9 mouse cellular contexts compared by ENCODE assay signal in the genomic region with DNA sequence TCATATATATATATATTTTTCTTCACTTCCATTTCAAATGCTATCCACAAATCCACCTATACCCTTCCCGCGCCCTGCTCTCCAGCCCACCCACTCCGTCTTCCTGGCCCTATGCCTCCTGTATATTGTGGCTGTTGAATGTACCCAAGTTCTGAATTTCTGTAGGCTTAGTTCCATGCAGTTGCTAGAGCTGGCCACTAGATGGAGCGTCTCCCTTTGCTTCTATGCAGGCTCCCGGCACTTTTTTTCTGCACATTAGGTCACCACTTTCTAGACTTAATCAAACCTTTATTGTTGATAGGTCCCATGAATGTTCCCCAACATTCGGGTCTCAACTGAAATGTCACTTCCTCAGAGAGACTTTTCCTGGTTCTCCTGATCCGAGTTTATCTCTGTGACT. TPM values are rescaled to one million over a fixed set of nuclear protein-coding genes. Genes with fewer than 3 reads are reported as not detected.
DNase-seq lines count a peak whose midpoint lies in the region; ATAC-seq and TF ChIP-seq lines count a peak whose summit lies in the region.
"Had no signal": no experiment of that assay in that cellular context is flagged by ENCODE, and none has a peak within 500 bp of the region (broad histone marks: within the 10 kb centered on the region; RNA-seq: fewer than 3 reads in every experiment).

No protein-coding gene starts in this region.

- no peaks in the 10 kb centered on the region for H3K4me1 ChIP-seq in MEL (ENCODE audit: control insufficient read depth in 1 of 2, insufficient read depth in 2 of 2, low read length in 2 of 2)
- peaks cover 7% of the 10 kb centered on the region; the same call in 1 of the 2 replicates for H3K4me1 ChIP-seq in forebrain, postnatal 0 days (ENCODE audit: insufficient read depth)
- H3K4me1 ChIP-seq: neural tube, embryonic 12.5 days had no signal

- no peaks in the 10 kb centered on the region for H3K9me3 ChIP-seq in MEL (replicated peaks; ENCODE audit: insufficient read depth, low read length)
- H3K9me3 ChIP-seq in forebrain, postnatal 0 days (ENCODE audit: low read length) = no peaks in the 10 kb centered on the region
- H3K9me3 ChIP-seq: neural tube, embryonic 12.5 days had no signal

- no peaks in the 10 kb centered on the region for H3K27me3 ChIP-seq in MEL (ENCODE audit: control insufficient read depth in 1 of 2, insufficient read depth in 2 of 2, low read length in 2 of 2)
- H3K27me3 ChIP-seq in forebrain, postnatal 0 days (ENCODE audit: insufficient read depth, low read length) = no peaks in the 10 kb centered on the region
- H3K27me3 ChIP-seq: neural tube, embryonic 12.5 days had no signal

- peak; percentile 55; the same call in 1 of the 2 replicates for ATAC-seq in forebrain, postnatal 0 days
- ATAC-seq in inflammation-experienced regulatory T-cells, adult 6 months = no peak

- DNase-seq in layer of hippocampus, adult 11-12 months (ENCODE audit: low spot score) = peak; percentile 59
- DNase-seq in layer of hippocampus, adult 9-10 months (ENCODE audit: low spot score) = no peak
- DNase-seq in MEL (ENCODE audit: low read depth, low spot score) = peak; percentile 87
- peak; percentile 38 for DNase-seq in c-Kit-positive CD71-negative TER-119-negative erythroid progenitor cells, embryonic 14.5 days (ENCODE audit: low read depth)
- peak; percentile 88 for DNase-seq in forebrain, postnatal 0 days
- DNase-seq in left cerebral cortex, postnatal 25 days (ENCODE audit: low spot score in 2 of 2) = peak; percentile 57 to 69
- peak; percentile 83 for DNase-seq in retina, postnatal 1 day

- WGBS in forebrain, postnatal 0 days = 12% methylated on average over 7 of the region's 7 CpGs

- peak; percentile 86 to 97 (median 86) for TF ChIP-seq CTCF in MEL (IDR thresholded peaks at IDR 0.05 in 2 of 3, conservative IDR thresholded peaks at IDR 0.05 in 1 of 3; ENCODE audit: control insufficient read depth in 1 of 3, insufficient read depth in 1 of 3, low read depth in 2 of 3, low read length in 3 of 3, poor library complexity in 1 of 3, severe bottlenecking in 1 of 3)
- peak; percentile 94 for TF ChIP-seq CTCF in forebrain, postnatal 0 days (IDR thresholded peaks at IDR 0.05; ENCODE audit: low read depth)

- intact Hi-C loops in left cerebral cortex, postnatal 25 days (cut with DNase I) = no loop called here

- no peak overlapping the region for H3K9ac ChIP-seq in MEL (ENCODE audit: control insufficient read depth, low read depth, low read length, poor library complexity, severe bottlenecking)
- H3K9ac ChIP-seq in forebrain, postnatal 0 days = no peak overlapping the region
- H3K9ac ChIP-seq: neural tube, embryonic 12.5 days had no signal

- H3K79me2 ChIP-seq in MEL (ENCODE audit: control insufficient read depth, insufficient read depth, low read length, poor library complexity) = no peaks in the 10 kb centered on the region

- H3K27ac ChIP-seq in MEL (ENCODE audit: control insufficient read depth, low read depth, low read length) = no peak overlapping the region
- H3K27ac ChIP-seq in forebrain, postnatal 0 days (ENCODE audit: low read depth, low read length) = no peak overlapping the region
- H3K27ac ChIP-seq: neural tube, embryonic 12.5 days had no signal

- H3K36me3 ChIP-seq in MEL (ENCODE audit: control insufficient read depth in 1 of 2, insufficient read depth in 2 of 2, low read length in 2 of 2) = no peaks in the 10 kb centered on the region
- no peaks in the 10 kb centered on the region for H3K36me3 ChIP-seq in forebrain, postnatal 0 days (ENCODE audit: insufficient read depth)
- H3K36me3 ChIP-seq: neural tube, embryonic 12.5 days had no signal

- H3K4me3 ChIP-seq in MEL (ENCODE audit: control insufficient read depth in 1 of 2, insufficient read depth in 1 of 2, low read depth in 2 of 2, low read length in 2 of 2) = no peak overlapping the region
- no peak overlapping the region for H3K4me3 ChIP-seq in forebrain, postnatal 0 days (ENCODE audit: low read depth, low read length)
- H3K4me3 ChIP-seq: neural tube, embryonic 12.5 days had no signal

- no peak for TF ChIP-seq EP300 in MEL (IDR thresholded peaks at IDR 0.05; ENCODE audit: low read depth in 1 of 2, low read length in 2 of 2)

- no peak for TF ChIP-seq POLR2A in MEL (IDR thresholded peaks at IDR 0.05; ENCODE audit: control insufficient read depth in 1 of 2, insufficient read depth in 1 of 2, low read depth in 1 of 2, low read length in 2 of 2, poor library complexity in 1 of 2)

- TF ChIP-seq RAD21 in MEL (IDR thresholded peaks at IDR 0.05; ENCODE audit: low read depth, low read length) = peak; percentile 91

- no peak overlapping the region for H3K4me2 ChIP-seq in forebrain, postnatal 0 days (ENCODE audit: low read depth)
- H3K4me2 ChIP-seq: neural tube, embryonic 12.5 days had no signal

TF ChIP-seq in MEL, 35 proteins besides CTCF, POLR2A, EP300 and RAD21:
- TF ChIP-seq KAT2A (conservative IDR thresholded peaks at IDR 0.05; ENCODE audit: low read depth, low read length) = no peak
- TF ChIP-seq TBP (IDR thresholded peaks at IDR 0.05; ENCODE audit: low read depth, low read length) = no peak
- TF ChIP-seq TCF12 (IDR thresholded peaks at IDR 0.05; ENCODE audit: low read depth, low read length) = 0 out of 2 replicates have a peak, but pooled peaks have one; percentile 7
- TF ChIP-seq USF2 (IDR thresholded peaks at IDR 0.05; ENCODE audit: borderline replicate concordance in 1 of 2, insufficient read depth in 1 of 2, low read depth in 1 of 2, low read length in 2 of 2) = no peak
- TF ChIP-seq BHLHE40 (IDR thresholded peaks at IDR 0.05; ENCODE audit: borderline replicate concordance, low read depth, low read length) = 0 out of 2 replicates have a peak, but pooled peaks have one; percentile 40
- TF ChIP-seq E2F4 (IDR thresholded peaks at IDR 0.05; ENCODE audit: borderline replicate concordance, low read depth, low read length) = no peak
- TF ChIP-seq MAX (IDR thresholded peaks at IDR 0.05; ENCODE audit: low read length) = no peak
- no peak for TF ChIP-seq ZKSCAN1 (IDR thresholded peaks at IDR 0.05; ENCODE audit: low read depth, low read length)
- no peak for TF ChIP-seq CHD1 (IDR thresholded peaks at IDR 0.05; ENCODE audit: low read depth, low read length)
- no peak for TF ChIP-seq ELF1 (IDR thresholded peaks at IDR 0.05; ENCODE audit: low read depth, low read length)
- no peak for TF ChIP-seq MEF2A (IDR thresholded peaks at IDR 0.05; ENCODE audit: extremely low read depth, insufficient replicate concordance, low read depth, low read length, poor library complexity, severe bottlenecking)
- 0 out of 2 replicates have a peak, but pooled peaks have one; percentile 26 for TF ChIP-seq JUND (IDR thresholded peaks at IDR 0.05; ENCODE audit: low read depth, low read length)
- peak; percentile 76 for TF ChIP-seq ZC3H11A (IDR thresholded peaks at IDR 0.05; ENCODE audit: low read depth, low read length)
- TF ChIP-seq SMC3 (IDR thresholded peaks at IDR 0.05; ENCODE audit: low read depth, low read length) = peak; percentile 93
- TF ChIP-seq ZNF384 (IDR thresholded peaks at IDR 0.05; ENCODE audit: low read depth, low read length) = peak; percentile 92
- no peak for TF ChIP-seq MXI1 (IDR thresholded peaks at IDR 0.05; ENCODE audit: low read depth, low read length)

RNA-seq across cellular contexts. Expression of gene Cacng5, which starts 55.6 kb away (rescaled TPM):
- not detected in 2 replicates for total RNA-seq in MEL (2012; rRNA removed)
- polyA plus RNA-seq in MEL (2012; ENCODE audit: insufficient read depth in 1 of 2, insufficient read length in 2 of 2, low read depth in 1 of 2, low replicate concordance in 2 of 2, missing spikeins in 1 of 2) = not detected
- 10.3 and 14.4 TPM in 2 replicates for total RNA-seq in forebrain, postnatal 0 days (2014; rRNA removed)
- 8.8 and 12.1 TPM in 2 replicates for polyA plus RNA-seq in forebrain, postnatal 0 days (2015; fragmentation: Nextera tagmentation; extraction: Ambion mirVana)
- total RNA-seq in left cerebral cortex, postnatal 25 days (2021) = 10 to 100 TPM; 12.9 to 14.4 TPM
- polyA plus RNA-seq in inflammation-experienced regulatory T-cells, adult 6 months (2017; shearing (Covaris generic)) = not detected

Comparison
In these comparisons a context has a peak if more than half of its experiments do, and no peak if none do; other contexts are left out.
1. RNA of gene Cacng5, which starts 55.6 kb away (total RNA-seq): 12.9 to 14.4 TPM in left cerebral cortex, postnatal 25 days and 10.3 to 14.4 TPM in forebrain, postnatal 0 days; not detected in MEL; every median in the first group is over 10 times any median in the second.